Mouse (Mus musculus) kidney, embryonic 16.5 days (tissue): ENCODE measurements around the gene Tnpo2. TPM values are rescaled to one million over a fixed set of nuclear protein-coding genes. Genes with fewer than 3 reads are reported as not detected.

Experiments
- ATAC-seq: fragments of 200-750 bp; cut with Nextera tagmentation; 2 replicates; pipeline ENCODE4 v1.8.0; 2017; ENCODE audit warnings: moderate TSS enrichment; ENCODE audit not compliant: low FRiP score, low TSS enrichment
- H3K27ac ChIP-seq: fragments of 300-500 bp; sonication (generic); 2 replicates; pipeline ENCODE4 v1.5.1; 2014; ENCODE audit warnings: low read length
- H3K27me3 ChIP-seq: fragments of 300-500 bp; sonication (generic); 2 replicates; pipeline ENCODE4 v1.6.1; 2014; ENCODE audit warnings: low read length, control low read depth, mixed read lengths; ENCODE audit not compliant: insufficient read depth
- H3K36me3 ChIP-seq: fragments of 300-500 bp; sonication (generic); 2 replicates; pipeline ENCODE4 v1.6.1; 2014; ENCODE audit warnings: low read length, control low read depth, mixed read lengths; ENCODE audit not compliant: insufficient read depth
- H3K4me1 ChIP-seq: fragments of 300-500 bp; sonication (generic); 2 replicates; pipeline ENCODE4 v1.6.1; 2014; ENCODE audit warnings: low read length, control low read depth, mixed read lengths; ENCODE audit not compliant: insufficient read depth
- H3K4me2 ChIP-seq: fragments of 300-500 bp; sonication (generic); replicated peaks from 2 replicates; pipeline ENCODE4 v1.6.1; 2014; ENCODE audit warnings: low read depth, low read length
- H3K4me3 ChIP-seq: fragments of 300-500 bp; sonication (generic); 2 replicates; pipeline ENCODE4 v1.5.1; 2014; ENCODE audit warnings: mild to moderate bottlenecking, low read length
- H3K9ac ChIP-seq: fragments of 300-500 bp; sonication (generic); replicated peaks from 2 replicates; pipeline ENCODE4 v1.6.1; 2014; ENCODE audit warnings: low read length
- H3K9me3 ChIP-seq: fragments of 300-500 bp; sonication (generic); 2 replicates; pipeline ENCODE4 v1.6.1; 2016; ENCODE audit warnings: low read length, control low read depth
- WGBS: fragments of 180-500 bp; shearing (Covaris S2); extraction: QIAGEN DNeasy Blood & Tissue Kit; methylation state at CpG from one replicate; pipeline ENCODE4 v1.1.7; 2014; 5-methylcytosine and 5-hydroxymethylcytosine counted together
- polyA plus RNA-seq: library from polyadenylated mRNA; unstranded; fragments of >200 nt; fragmentation: Nextera tagmentation; extraction: Ambion mirVana; gene quantifications from 2 replicates; pipeline ENCODE4 v1.2.1, GENCODE M21; 2015

Tnpo2 gene
- polyA plus RNA-seq, 1 experiment from 2014 or later, result 27.5 TPM

DNA sequence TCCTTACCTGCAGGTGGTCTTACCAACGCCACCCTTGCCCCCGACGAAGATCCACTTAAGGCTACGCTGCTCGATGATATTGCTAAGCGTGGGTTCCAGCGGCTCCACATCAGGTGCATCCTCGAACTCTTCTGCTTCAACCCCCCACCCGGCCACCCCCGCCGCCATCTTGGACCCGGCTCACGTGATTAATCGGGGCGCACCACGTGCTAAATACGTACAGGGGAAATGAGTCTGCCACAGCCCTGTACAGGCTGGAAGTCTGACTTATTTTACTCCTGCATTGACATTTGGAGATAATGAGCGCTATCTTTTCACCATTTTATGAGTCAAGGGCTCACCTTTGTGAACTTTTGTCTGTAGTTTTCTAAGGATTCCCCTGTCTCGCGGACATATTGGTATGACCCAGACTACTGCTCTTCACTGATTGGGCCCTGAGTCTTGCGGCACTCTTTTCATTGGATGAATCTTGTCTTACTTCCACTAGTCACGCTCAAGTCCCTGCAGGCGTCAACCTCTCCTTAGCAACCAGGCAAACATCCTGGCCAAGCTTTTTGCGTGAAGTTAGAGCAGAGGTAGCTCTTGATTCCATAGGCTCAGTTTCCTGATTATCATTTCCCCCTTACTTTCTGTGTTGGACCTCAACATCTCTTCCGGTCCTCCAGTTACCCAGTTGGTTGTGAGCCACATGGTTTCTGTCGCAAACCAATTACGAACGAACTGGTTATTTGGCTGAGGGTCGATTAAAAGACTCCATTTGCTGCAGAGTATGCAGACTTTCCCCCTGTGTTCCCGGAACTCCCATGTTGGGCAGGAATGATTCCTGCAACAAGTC lies 11.4 kb upstream of the Tnpo2 start, which contains the start of gene Asna1:
TSS of gene Asna1 (minus strand) at position 184 of the 835 bp plus-strand sequence.
- no peaks in the 10 kb centered on the region for H3K27me3 ChIP-seq
- WGBS, result 4% methylated on average over 30 of the region's 30 CpGs
- peak; percentile 91 for ATAC-seq
- peak within 1 kb of the TSS; percentile 73 for H3K4me3 ChIP-seq
- no peaks in the 10 kb centered on the region for H3K9me3 ChIP-seq
- peak within 1 kb of the TSS; percentile 83 for H3K4me2 ChIP-seq
- H3K9ac ChIP-seq, result peak within 1 kb of the TSS; percentile 68
- peaks cover 33% of the 10 kb centered on the region for H3K4me1 ChIP-seq
- peaks cover 37% of the 10 kb centered on the region for H3K36me3 ChIP-seq
- peak within 1 kb of the TSS; percentile 94 for H3K27ac ChIP-seq

DNA sequence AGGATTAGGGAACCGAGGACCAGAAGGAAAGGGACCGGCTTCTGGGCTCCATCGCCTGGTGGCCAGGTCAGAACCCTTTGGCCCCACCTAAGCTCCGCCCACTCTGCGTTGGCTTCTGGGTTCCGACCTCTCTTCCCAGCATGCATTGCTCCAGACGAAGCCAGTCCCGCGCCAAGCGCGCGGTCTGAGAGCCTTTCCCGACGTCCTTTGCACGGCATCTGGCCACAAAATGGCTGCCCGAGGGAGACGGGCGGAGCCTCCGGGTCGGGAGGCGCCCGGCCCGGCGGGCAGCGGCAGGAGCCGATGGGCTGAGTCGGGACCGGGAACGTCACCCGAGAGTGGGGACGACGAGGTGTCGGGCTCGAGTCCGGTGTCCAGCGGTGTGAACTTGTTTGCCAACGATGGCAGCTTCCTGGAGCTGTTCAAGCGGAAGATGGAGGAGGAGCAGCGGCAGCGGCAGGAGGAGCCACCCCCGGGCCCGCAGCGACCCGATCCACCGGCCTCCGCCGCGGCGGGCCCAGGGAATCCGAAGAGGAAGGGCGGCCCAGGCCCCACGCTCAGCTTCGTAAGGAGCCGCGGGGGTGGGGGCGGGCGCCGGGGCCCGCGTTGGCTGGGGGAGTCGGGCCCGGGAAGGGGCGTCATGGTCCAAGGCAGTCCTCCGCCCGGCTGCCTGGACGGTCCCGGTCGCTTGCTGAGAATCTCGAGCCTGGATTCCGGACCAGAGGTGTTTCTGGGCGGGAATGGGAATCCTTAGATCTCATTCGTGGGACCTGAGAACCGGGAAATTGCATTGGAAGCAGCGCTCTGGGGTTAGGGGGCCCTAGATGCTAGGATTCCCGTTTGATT lies 9.8 kb upstream of the Tnpo2 start, which contains the start of gene Trir:
TSS of gene Trir (plus strand) at position 154 of the 846 bp plus-strand sequence.
- peak; percentile 79 for ATAC-seq
- peaks cover 37% of the 10 kb centered on the region for H3K36me3 ChIP-seq
- WGBS, result 0% methylated on average over 73 of the region's 75 CpGs

DNA sequence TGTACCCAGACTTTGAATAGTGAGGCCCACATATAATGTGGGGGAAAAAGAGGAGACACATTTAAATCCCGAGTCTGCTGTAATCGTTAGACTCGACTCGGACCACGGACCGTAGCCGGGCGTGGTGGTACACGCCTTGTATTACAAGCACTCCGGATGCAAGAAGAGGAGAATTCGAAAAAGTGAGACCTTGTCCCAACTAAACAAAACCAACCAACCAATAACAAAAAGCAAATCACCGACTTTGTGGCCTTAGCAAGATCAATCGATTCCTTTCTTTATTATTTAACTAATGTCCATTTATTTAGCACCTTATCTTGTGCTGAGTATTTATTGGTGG lies 9.2 kb upstream of the Tnpo2 start:
- H3K27me3 ChIP-seq, result no peaks in the 10 kb centered on the region
- ATAC-seq, result no peak
- H3K4me3 ChIP-seq, result peak overlapping the region; percentile 100
- peaks cover 37% of the 10 kb centered on the region for H3K36me3 ChIP-seq
- no peaks in the 10 kb centered on the region for H3K9me3 ChIP-seq
- peak overlapping the region; percentile 83 for H3K4me2 ChIP-seq
- H3K4me1 ChIP-seq, result peaks cover 33% of the 10 kb centered on the region
- H3K9ac ChIP-seq, result peak overlapping the region; percentile 100
- WGBS, result under 1% methylated on average over 13 of the region's 13 CpGs
- peak overlapping the region; percentile 94 for H3K27ac ChIP-seq

More for the DNA sequence above, 9.8 kb upstream of the Tnpo2 start, which contains the start of gene Trir:
- H3K4me3 ChIP-seq, result peak within 1 kb of the TSS; percentile 100
- peaks cover 33% of the 10 kb centered on the region for H3K4me1 ChIP-seq
- H3K9ac ChIP-seq, result peak within 1 kb of the TSS; percentile 100
- peak within 1 kb of the TSS; percentile 83 for H3K4me2 ChIP-seq
- H3K9me3 ChIP-seq, result no peaks in the 10 kb centered on the region
- H3K27me3 ChIP-seq, result no peaks in the 10 kb centered on the region
- H3K27ac ChIP-seq, result peak within 1 kb of the TSS; percentile 94

DNA sequence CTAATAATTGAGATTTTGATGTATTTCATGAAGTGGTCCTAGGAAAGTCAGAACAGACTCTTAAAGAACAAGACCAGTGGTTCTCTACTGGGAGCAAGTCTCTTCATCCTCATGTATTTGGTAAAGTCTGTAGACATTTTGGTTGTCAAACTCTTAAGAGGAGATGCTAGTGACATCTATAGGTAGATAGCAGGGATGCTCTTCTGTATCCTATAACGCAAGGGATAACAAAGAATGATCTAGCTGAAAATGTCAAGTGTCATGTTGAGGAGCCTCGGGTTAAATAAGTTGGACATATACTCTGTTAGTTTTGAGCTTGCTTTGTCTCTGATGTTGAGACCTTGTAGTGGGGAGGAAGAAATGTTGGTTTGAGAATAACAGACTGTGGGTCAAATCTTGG lies 8.8 kb upstream of the Tnpo2 start:
- Histone ChIP-seq H3K9me3 (no peaks in the 10 kb centered on the region), H3K27ac (no peak overlapping the region), H3K4me1 (peaks cover 33% of the 10 kb centered on the region), H3K4me2 (peak overlapping the region; percentile 83), H3K9ac (peak overlapping the region; percentile 100), H3K4me3 (peak overlapping the region; percentile 100), H3K36me3 (peaks cover 41% of the 10 kb centered on the region), H3K27me3 (no peaks in the 10 kb centered on the region)
- 19% methylated on average over 2 of the region's 2 CpGs for WGBS
- ATAC-seq, result no peak

DNA sequence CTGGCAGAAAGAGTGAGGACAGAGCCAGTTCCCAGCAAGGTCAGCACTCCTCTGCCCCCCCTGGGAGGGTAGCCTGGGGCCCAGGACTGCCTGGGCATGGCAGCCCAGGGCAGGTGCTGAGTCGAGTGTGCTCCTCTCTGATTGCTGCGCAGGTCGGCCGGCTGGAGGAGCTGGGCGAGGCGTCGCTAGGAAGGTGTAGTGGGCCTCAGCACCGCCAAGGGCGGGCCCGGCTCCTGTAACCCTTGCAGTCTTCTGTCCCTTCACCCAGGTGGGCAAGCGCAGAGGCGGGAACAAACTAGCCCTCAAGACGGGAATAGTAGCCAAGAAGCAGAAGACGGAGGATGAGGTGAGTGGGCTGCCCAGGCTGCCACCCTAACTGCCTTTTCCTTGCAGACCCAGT lies 7.4 kb upstream of the Tnpo2 start:
- Histone ChIP-seq H3K4me2 (0 out of 2 replicates have a peak overlapping the region, but pooled peaks have one; percentile 83), H3K27me3 (no peaks in the 10 kb centered on the region), H3K27ac (no peak overlapping the region), H3K36me3 (peaks cover 36% of the 10 kb centered on the region), H3K4me3 (peak overlapping the region; percentile 8; the same call in 1 of the 2 replicates), H3K9me3 (no peaks in the 10 kb centered on the region), H3K9ac (peak overlapping the region; percentile 45; the same call in 1 of the 2 replicates), H3K4me1 (peaks cover 34% of the 10 kb centered on the region)
- no peak for ATAC-seq
- WGBS, result 84% methylated on average over 14 of the region's 14 CpGs

DNA sequence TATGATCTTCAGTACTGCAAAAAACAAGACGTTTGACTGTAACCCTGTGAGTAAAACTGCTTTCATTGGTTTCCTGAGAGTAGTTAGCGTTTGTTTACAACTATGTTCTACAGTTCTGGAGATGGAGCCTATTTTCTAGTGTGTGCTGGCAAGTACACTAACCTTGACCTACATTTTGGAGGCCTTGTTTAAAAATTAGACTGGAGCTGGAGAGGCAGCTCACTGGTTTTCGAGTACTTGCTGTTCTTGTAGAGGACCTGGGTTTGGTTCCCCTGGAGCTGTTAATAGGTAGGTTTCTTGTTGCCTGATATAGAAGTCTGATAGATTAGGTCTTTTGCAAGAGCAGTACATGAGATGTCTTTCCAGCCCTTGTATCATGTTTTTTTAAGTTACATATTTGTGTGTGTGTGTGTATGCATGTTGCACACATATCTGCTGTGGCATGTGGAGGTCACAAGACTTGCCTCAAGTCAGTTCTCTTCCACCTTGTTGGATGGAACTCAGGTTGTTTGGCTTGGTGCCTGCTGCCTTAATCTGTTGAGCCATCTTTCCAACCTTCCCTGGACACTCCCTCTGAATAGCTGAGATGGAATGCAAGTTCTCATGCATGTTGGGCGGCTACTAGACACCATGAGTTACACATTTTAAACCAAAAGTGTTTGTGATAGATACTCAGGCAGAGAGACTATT lies 3.9 kb upstream of the Tnpo2 start:
- Histone ChIP-seq H3K27me3 (no peaks in the 10 kb centered on the region), H3K4me2 (no peak overlapping the region), H3K4me1 (peaks cover 29% of the 10 kb centered on the region), H3K36me3 (peaks cover 36% of the 10 kb centered on the region), H3K4me3 (no peak overlapping the region), H3K9ac (no peak overlapping the region), H3K9me3 (no peaks in the 10 kb centered on the region), H3K27ac (no peak overlapping the region)
- WGBS, result 82% methylated on average over 4 of the region's 4 CpGs
- ATAC-seq, result no peak

DNA sequence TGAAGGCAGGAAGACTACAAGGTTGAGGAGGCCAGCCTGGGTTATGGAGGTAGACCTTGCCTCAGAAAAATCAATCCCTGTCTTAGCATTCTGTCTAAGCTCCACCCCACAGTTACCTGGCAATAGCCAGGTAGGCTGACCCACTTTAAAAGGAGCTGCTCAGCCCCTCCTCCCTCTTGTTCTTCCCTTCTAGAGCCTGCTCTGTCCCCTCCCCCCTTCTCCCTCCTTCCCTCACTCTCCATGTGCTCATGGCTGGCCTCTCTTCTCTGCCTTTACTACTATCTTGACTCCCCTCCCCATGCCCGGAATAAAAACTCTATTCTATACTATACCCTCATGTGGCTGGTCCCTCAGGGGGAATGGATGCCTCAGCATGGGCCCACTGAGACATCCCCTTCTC lies 2.8 kb upstream of the Tnpo2 start:
- H3K9ac ChIP-seq, result no peak overlapping the region
- 52% methylated on average over 1 of the region's 1 CpGs for WGBS
- no peaks in the 10 kb centered on the region for H3K9me3 ChIP-seq
- no peak overlapping the region for H3K4me3 ChIP-seq
- H3K36me3 ChIP-seq, result peaks cover 36% of the 10 kb centered on the region
- H3K4me1 ChIP-seq, result peaks cover 24% of the 10 kb centered on the region
- H3K27ac ChIP-seq, result no peak overlapping the region
- H3K4me2 ChIP-seq, result no peak overlapping the region
- no peaks in the 10 kb centered on the region for H3K27me3 ChIP-seq
- ATAC-seq, result no peak

DNA sequence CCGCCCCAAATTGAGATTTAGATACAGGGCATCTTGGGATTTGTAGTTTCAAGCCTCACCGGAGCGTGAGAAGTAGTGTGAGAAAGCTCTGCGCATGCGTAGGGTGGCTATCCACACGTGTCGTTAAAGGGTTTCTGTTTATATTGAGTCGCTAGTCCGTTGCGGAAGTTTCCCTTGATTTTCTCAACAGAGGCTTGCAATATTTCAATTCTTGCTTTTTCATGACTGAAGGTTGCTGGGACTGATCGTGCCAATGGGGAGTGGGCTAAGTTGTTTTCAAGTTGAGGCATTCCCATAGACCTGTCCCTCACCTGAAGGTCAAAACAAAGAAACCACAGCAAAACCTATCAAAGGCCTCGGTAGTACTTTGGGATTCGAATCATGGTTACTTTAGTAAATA lies 2.0 kb upstream of the Tnpo2 start:
- Histone ChIP-seq H3K9ac (peak overlapping the region; percentile 87), H3K4me2 (peak overlapping the region; percentile 83), H3K36me3 (peaks cover 28% of the 10 kb centered on the region), H3K27ac (peak overlapping the region; percentile 100; the same call in 1 of the 2 replicates), H3K9me3 (no peaks in the 10 kb centered on the region), H3K4me1 (peaks cover 26% of the 10 kb centered on the region), H3K4me3 (peak overlapping the region; percentile 87), H3K27me3 (no peaks in the 10 kb centered on the region)
- no peak for ATAC-seq
- WGBS, result 7% methylated on average over 13 of the region's 13 CpGs

DNA sequence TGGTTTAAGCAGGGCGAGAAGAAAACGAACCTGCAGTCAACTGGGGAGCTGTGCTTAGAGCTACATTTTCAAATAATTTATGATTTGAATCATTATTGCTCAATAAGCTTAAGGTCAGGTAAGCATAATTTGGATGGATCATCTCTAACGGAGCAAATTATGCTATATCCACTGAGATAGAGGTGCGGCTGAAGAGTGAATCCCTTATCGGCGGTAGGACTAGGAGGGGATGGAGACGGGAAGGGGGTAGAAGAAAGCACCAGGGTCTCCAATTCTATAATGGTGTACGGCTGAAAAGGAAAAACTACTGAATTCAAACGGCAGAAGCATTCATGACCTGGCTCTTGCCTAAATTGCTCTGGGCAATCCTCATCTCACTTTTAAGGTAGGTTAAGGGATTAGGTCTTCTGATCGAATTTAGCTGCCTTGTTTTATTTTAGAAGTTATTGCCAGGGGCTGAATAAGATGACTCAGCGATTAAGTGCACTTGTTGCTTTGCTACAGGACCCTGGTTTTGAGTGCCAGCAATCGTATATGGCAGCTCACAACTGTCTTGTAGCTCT lies 1.5 kb upstream of the Tnpo2 start:
- H3K27me3 ChIP-seq, result no peaks in the 10 kb centered on the region
- H3K9me3 ChIP-seq, result no peaks in the 10 kb centered on the region
- H3K4me1 ChIP-seq, result peaks cover 26% of the 10 kb centered on the region
- peaks cover 23% of the 10 kb centered on the region for H3K36me3 ChIP-seq
- H3K4me3 ChIP-seq, result peak overlapping the region; percentile 87
- ATAC-seq, result no peak
- 4% methylated on average over 12 of the region's 12 CpGs for WGBS
- H3K4me2 ChIP-seq, result peak overlapping the region; percentile 83
- peak overlapping the region; percentile 87 for H3K9ac ChIP-seq
- peak overlapping the region; percentile 100 for H3K27ac ChIP-seq
